Mouse (Mus musculus) neural tube, embryonic 14.5 days (tissue): ENCODE results near the gene Tsga10ip. TPM values are rescaled to one million over a fixed set of nuclear protein-coding genes. Genes with fewer than 3 reads are reported as not detected.

Experiments
- ATAC-seq: fragments of 200-750 bp; cut with Nextera tagmentation; 2 replicates; pipeline ENCODE4 v1.8.0; 2017; ENCODE audit warnings: low read depth, mild to moderate bottlenecking, moderate TSS enrichment, moderate library complexity
- H3K27ac ChIP-seq: fragments of 300-500 bp; sonication (generic); 2 replicates; pipeline ENCODE4 v1.5.1; 2014; ENCODE audit warnings: low read depth, mild to moderate bottlenecking, control low read depth, low read length, moderate library complexity, mixed read lengths
- H3K27me3 ChIP-seq: fragments of 300-500 bp; sonication (generic); 2 replicates; pipeline ENCODE4 v1.6.1; 2014; ENCODE audit warnings: low read length; ENCODE audit not compliant: control insufficient read depth, insufficient read depth
- H3K36me3 ChIP-seq: fragments of 300-500 bp; sonication (generic); 2 replicates; pipeline ENCODE4 v1.6.1; 2014; ENCODE audit warnings: low read length, mixed read lengths; ENCODE audit not compliant: control insufficient read depth, insufficient read depth
- H3K4me1 ChIP-seq: fragments of 300-500 bp; sonication (generic); 2 replicates; pipeline ENCODE4 v1.6.1; 2014; ENCODE audit warnings: low read length; ENCODE audit not compliant: control insufficient read depth, insufficient read depth
- H3K4me2 ChIP-seq: fragments of 300-500 bp; sonication (generic); 2 replicates; pipeline ENCODE4 v1.6.1; 2014; ENCODE audit warnings: mild to moderate bottlenecking, low read depth, low read length, control low read depth
- H3K4me3 ChIP-seq: fragments of 300-500 bp; sonication (generic); 2 replicates; pipeline ENCODE4 v1.5.1; 2014; ENCODE audit warnings: low read depth, low read length, control low read depth, mixed read lengths
- H3K9ac ChIP-seq: fragments of 300-500 bp; sonication (generic); replicated peaks from 2 replicates; pipeline ENCODE4 v1.6.1; 2014; ENCODE audit warnings: low read depth, mild to moderate bottlenecking, control low read depth, low read length, mixed read lengths
- H3K9me3 ChIP-seq: fragments of 300-500 bp; sonication (generic); 2 replicates; pipeline ENCODE4 v1.6.1; 2016; ENCODE audit warnings: low read length; ENCODE audit not compliant: control insufficient read depth
- WGBS: fragments of 180-500 bp; shearing (Covaris S2); extraction: QIAGEN DNeasy Blood & Tissue Kit; methylation state at CpG from one replicate; pipeline ENCODE4 v1.1.7; 2014; 5-methylcytosine and 5-hydroxymethylcytosine counted together
- polyA plus RNA-seq: library from polyadenylated mRNA; unstranded; fragments of >200 nt; fragmentation: Nextera tagmentation; extraction: Ambion mirVana; gene quantifications from 2 replicates; pipeline ENCODE4 v1.2.1, GENCODE M21; 2014

The Tsga10ip gene
- polyA plus RNA-seq, 1 experiment from 2014 or later: not detected

GRCm38 (mm10) chr19:5425906-5426565, 23.7 kb upstream of the Tsga10ip start:
- H3K9ac ChIP-seq: peak overlapping the region; percentile 83
- H3K9me3 ChIP-seq: no peaks in the 10 kb centered on the region
- no peaks in the 10 kb centered on the region for H3K27me3 ChIP-seq
- H3K27ac ChIP-seq: peak overlapping the region; percentile 86; the same call in 1 of the 2 replicates
- peaks cover 7% of the 10 kb centered on the region; the same call in 1 of the 2 replicates for H3K36me3 ChIP-seq
- H3K4me1 ChIP-seq: peaks cover 26% of the 10 kb centered on the region
- peak overlapping the region; percentile 84 for H3K4me2 ChIP-seq
- WGBS: 93% methylated on average over 18 of the region's 18 CpGs
- H3K4me3 ChIP-seq: peak overlapping the region; percentile 66
- no peak for ATAC-seq

GRCm38 (mm10) chr19:5424782-5425741, 22.7 kb upstream of the Tsga10ip start, which contains the start of the genes Drap1 and AI837181:
Gene Drap1 (minus strand): TSS chr19:5424979.
Gene AI837181 (plus strand): TSS chr19:5425144.
- Histone ChIP-seq H3K4me3 (peak within 1 kb of the TSS; percentile 66), H3K4me1 (peaks cover 26% of the 10 kb centered on the region), H3K36me3 (peaks cover 12% of the 10 kb centered on the region; the same call in 1 of the 2 replicates), H3K4me2 (peak within 1 kb of the TSS; percentile 84), H3K9ac (peak within 1 kb of the TSS; percentile 83), H3K9me3 (no peaks in the 10 kb centered on the region), H3K27ac (peak within 1 kb of the TSS; percentile 86), H3K27me3 (no peaks in the 10 kb centered on the region)
- under 1% methylated on average over 65 of the region's 87 CpGs for WGBS
- ATAC-seq: peak; percentile 90

- H3K9me3 ChIP-seq: no peaks in the 10 kb centered on the region
- peak overlapping the region; percentile 83 for H3K9ac ChIP-seq
- under 1% methylated on average over 44 of the region's 48 CpGs for WGBS
- peak overlapping the region; percentile 80 for H3K27ac ChIP-seq
- peak overlapping the region; percentile 66 for H3K4me3 ChIP-seq
- no peaks in the 10 kb centered on the region for H3K27me3 ChIP-seq
- H3K4me1 ChIP-seq: peaks cover 26% of the 10 kb centered on the region
- peak; percentile 59 for ATAC-seq
- H3K4me2 ChIP-seq: peak overlapping the region; percentile 55
- H3K36me3 ChIP-seq: peaks cover 12% of the 10 kb centered on the region; the same call in 1 of the 2 replicates
These were observed 21.9 kb upstream of the Tsga10ip start for GRCm38 (mm10) chr19:5424092-5424781.

GRCm38 (mm10) chr19:5423561-5423960, 21.2 kb upstream of the Tsga10ip start:
- Histone ChIP-seq H3K27ac (no peak overlapping the region), H3K4me1 (peaks cover 26% of the 10 kb centered on the region), H3K36me3 (peaks cover 12% of the 10 kb centered on the region; the same call in 1 of the 2 replicates), H3K4me2 (peak overlapping the region; percentile 55), H3K9ac (peak overlapping the region; percentile 83), H3K4me3 (peak overlapping the region; percentile 66), H3K27me3 (no peaks in the 10 kb centered on the region), H3K9me3 (no peaks in the 10 kb centered on the region)
- WGBS: 68% methylated on average over 12 of the region's 12 CpGs
- ATAC-seq: no peak

GRCm38 (mm10) chr19:5422895-5423443, 20.6 kb upstream of the Tsga10ip start:
- Histone ChIP-seq H3K4me1 (peaks cover 26% of the 10 kb centered on the region), H3K36me3 (peaks cover 12% of the 10 kb centered on the region; the same call in 1 of the 2 replicates), H3K27me3 (no peaks in the 10 kb centered on the region), H3K27ac (no peak overlapping the region), H3K9me3 (no peaks in the 10 kb centered on the region), H3K4me2 (peak overlapping the region; percentile 55), H3K9ac (peak overlapping the region; percentile 83), H3K4me3 (no peak overlapping the region; the same call in 1 of the 2 replicates)
- ATAC-seq: no peak
- WGBS: 79% methylated on average over 9 of the region's 9 CpGs

- peaks cover 12% of the 10 kb centered on the region; the same call in 1 of the 2 replicates for H3K36me3 ChIP-seq
- H3K9ac ChIP-seq: no peak overlapping the region
- no peak overlapping the region for H3K27ac ChIP-seq
- no peaks in the 10 kb centered on the region for H3K9me3 ChIP-seq
- H3K27me3 ChIP-seq: no peaks in the 10 kb centered on the region
- no peak for ATAC-seq
- no peak overlapping the region for H3K4me2 ChIP-seq
- 88% methylated on average over 10 of the region's 10 CpGs for WGBS
- no peak overlapping the region for H3K4me3 ChIP-seq
- peaks cover 24% of the 10 kb centered on the region for H3K4me1 ChIP-seq
These were observed 19.9 kb upstream of the Tsga10ip start for GRCm38 (mm10) chr19:5422267-5422666.

GRCm38 (mm10) chr19:5421784-5422183, 19.5 kb upstream of the Tsga10ip start:
- 93% methylated on average over 5 of the region's 5 CpGs for WGBS
- Histone ChIP-seq H3K36me3 (peaks cover 12% of the 10 kb centered on the region; the same call in 1 of the 2 replicates), H3K4me3 (no peak overlapping the region), H3K9me3 (no peaks in the 10 kb centered on the region), H3K4me2 (no peak overlapping the region), H3K9ac (no peak overlapping the region), H3K27me3 (no peaks in the 10 kb centered on the region), H3K27ac (no peak overlapping the region), H3K4me1 (peaks cover 23% of the 10 kb centered on the region)
- ATAC-seq: no peak

- H3K36me3 ChIP-seq: peaks cover 9% of the 10 kb centered on the region; the same call in 1 of the 2 replicates
- H3K9ac ChIP-seq: no peak overlapping the region
- H3K27me3 ChIP-seq: no peaks in the 10 kb centered on the region
- H3K4me1 ChIP-seq: peaks cover 11% of the 10 kb centered on the region
- H3K9me3 ChIP-seq: no peaks in the 10 kb centered on the region
- H3K4me3 ChIP-seq: no peak overlapping the region
- 95% methylated on average over 6 of the region's 6 CpGs for WGBS
- no peak overlapping the region for H3K4me2 ChIP-seq
- H3K27ac ChIP-seq: no peak overlapping the region
- no peak for ATAC-seq
These were observed 18.3 kb upstream of the Tsga10ip start for GRCm38 (mm10) chr19:5420579-5420978.
